Mouse (Mus musculus) C2C12 (cell line): ENCODE measurements around the gene Fbln2. TPM values are rescaled to one million over a fixed set of nuclear protein-coding genes. Genes with fewer than 3 reads are reported as not detected.

Experiments used
- H3K27me3 ChIP-seq: one replicate; pipeline ENCODE4 v1.6.1; 2011; ENCODE audit not compliant: control insufficient read depth, insufficient read depth, insufficient read length
- H3K36me3 ChIP-seq: one replicate; pipeline ENCODE4 v1.6.1; 2011; ENCODE audit not compliant: control insufficient read depth, insufficient read depth
- H3K4me3 ChIP-seq: one replicate; pipeline ENCODE4 v1.5.1; 2011; ENCODE audit warnings: mild to moderate bottlenecking, control low read depth; ENCODE audit not compliant: poor library complexity, insufficient read depth, severe bottlenecking
- H3K79me2 ChIP-seq: one replicate; pipeline ENCODE4 v1.6.1; 2011; ENCODE audit not compliant: control insufficient read depth, insufficient read depth
- H3K79me3 ChIP-seq: one replicate; pipeline ENCODE4 v1.6.1; 2011; ENCODE audit warnings: low read depth, control low read depth
- H3ac ChIP-seq: one replicate; pipeline ENCODE3; 2011; ENCODE audit warnings: low read depth; ENCODE audit not compliant: control insufficient read depth, insufficient read length
- CEBPB ChIP-seq: IDR thresholded peaks from one replicate; pipeline ENCODE4 v1.6.1; 2011; ENCODE audit warnings: low read depth, mild to moderate bottlenecking, control low read depth, moderate library complexity
- CTCF ChIP-seq: IDR thresholded peaks from one replicate; pipeline ENCODE4 v1.5.1; 2011; ENCODE audit not compliant: control insufficient read depth, insufficient read depth, insufficient read length
- FOSL1 ChIP-seq: IDR thresholded peaks from one replicate; pipeline ENCODE4 v1.8.0; 2011; ENCODE audit warnings: mild to moderate bottlenecking, low read length; ENCODE audit not compliant: poor library complexity, insufficient read depth, severe bottlenecking
- MAX ChIP-seq: IDR thresholded peaks from one replicate; pipeline ENCODE4 v1.6.1; 2011; ENCODE audit warnings: mild to moderate bottlenecking, control low read depth
- MYOD1 ChIP-seq: IDR thresholded peaks from one replicate; pipeline ENCODE4 v1.6.1; 2011; ENCODE audit warnings: low read depth; ENCODE audit not compliant: control insufficient read depth, insufficient read length
- MYOG ChIP-seq: IDR thresholded peaks from one replicate; pipeline ENCODE4 v1.6.1; 2011; ENCODE audit not compliant: control insufficient read depth, insufficient read length; ENCODE audit errors: extremely low read depth
- USF1 ChIP-seq: IDR thresholded peaks from one replicate; pipeline ENCODE4 v1.6.1; 2011; ENCODE audit warnings: low read depth, mild to moderate bottlenecking, control low read depth, moderate library complexity
- polyA plus RNA-seq: library from polyadenylated mRNA; unstranded; fragments of >200 nt; fragmentation: generic; extraction: Trizol; gene quantifications from one replicate; pipeline ENCODE4 v1.2.1, GENCODE M21; 2012; ENCODE audit warnings: missing spikeins

The Fbln2 gene
- polyA plus RNA-seq, 1 experiment, result 91.6 TPM

GRCm38 (mm10) chr6:91171396-91171895 is 40.8 kb upstream of the Fbln2 start:
- Histone ChIP-seq H3ac (no peak overlapping the region), H3K36me3 (no peaks in the 10 kb centered on the region), H3K4me3 (no peak overlapping the region), H3K79me2 (no peaks in the 10 kb centered on the region), H3K79me3 (no peaks in the 10 kb centered on the region), H3K27me3 (no peaks in the 10 kb centered on the region)
- TF ChIP-seq MYOG, result no peak
- TF ChIP-seq CTCF, result no peak
- TF ChIP-seq FOSL1, result no peak
- TF ChIP-seq MAX, result no peak
- no peak for TF ChIP-seq MYOD1
- no peak for TF ChIP-seq CEBPB
- TF ChIP-seq USF1, result no peak

GRCm38 (mm10) chr6:91172381-91172780 is 39.9 kb upstream of the Fbln2 start:
- Histone ChIP-seq H3K79me2 (no peaks in the 10 kb centered on the region), H3K27me3 (no peaks in the 10 kb centered on the region), H3K36me3 (no peaks in the 10 kb centered on the region), H3K4me3 (no peak overlapping the region), H3K79me3 (no peaks in the 10 kb centered on the region), H3ac (no peak overlapping the region)
- TF ChIP-seq MYOG (no peak), USF1 (no peak), MAX (no peak), FOSL1 (no peak), CTCF (no peak), MYOD1 (no peak), CEBPB (no peak)

- no peaks in the 10 kb centered on the region for H3K27me3 ChIP-seq
- no peak overlapping the region for H3ac ChIP-seq
- H3K79me2 ChIP-seq, result no peaks in the 10 kb centered on the region
- no peaks in the 10 kb centered on the region for H3K36me3 ChIP-seq
- no peak overlapping the region for H3K4me3 ChIP-seq
- no peaks in the 10 kb centered on the region for H3K79me3 ChIP-seq
- TF ChIP-seq CTCF (peak; percentile 74), CEBPB (no peak)
Observed at GRCm38 (mm10) chr6:91173221-91173880, 38.9 kb upstream of the Fbln2 start.

GRCm38 (mm10) chr6:91174211-91174610 is 38.0 kb upstream of the Fbln2 start:
- no peak overlapping the region for H3ac ChIP-seq
- H3K27me3 ChIP-seq, result no peaks in the 10 kb centered on the region
- no peak for TF ChIP-seq CEBPB
- no peak for TF ChIP-seq USF1
- no peak for TF ChIP-seq FOSL1
- no peak for TF ChIP-seq MYOG
- no peak for TF ChIP-seq MAX
- TF ChIP-seq CTCF, result no peak
- TF ChIP-seq MYOD1, result no peak
- H3K79me2 ChIP-seq, result no peaks in the 10 kb centered on the region
- H3K4me3 ChIP-seq, result no peak overlapping the region
- H3K36me3 ChIP-seq, result no peaks in the 10 kb centered on the region
- no peaks in the 10 kb centered on the region for H3K79me3 ChIP-seq

- no peaks in the 10 kb centered on the region for H3K79me2 ChIP-seq
- no peak overlapping the region for H3ac ChIP-seq
- TF ChIP-seq CEBPB (no peak), MYOG (no peak), MAX (no peak), USF1 (no peak), FOSL1 (no peak), MYOD1 (no peak), CTCF (no peak)
- no peaks in the 10 kb centered on the region for H3K27me3 ChIP-seq
- H3K4me3 ChIP-seq, result no peak overlapping the region
- H3K36me3 ChIP-seq, result no peaks in the 10 kb centered on the region
- H3K79me3 ChIP-seq, result no peaks in the 10 kb centered on the region
Observed at GRCm38 (mm10) chr6:91180767-91181171, 31.5 kb upstream of the Fbln2 start.

GRCm38 (mm10) chr6:91181320-91181719 is 30.9 kb upstream of the Fbln2 start:
- Histone ChIP-seq H3K4me3 (no peak overlapping the region), H3K79me2 (no peaks in the 10 kb centered on the region), H3K27me3 (no peaks in the 10 kb centered on the region), H3ac (no peak overlapping the region), H3K79me3 (no peaks in the 10 kb centered on the region), H3K36me3 (no peaks in the 10 kb centered on the region)
- TF ChIP-seq MYOG, result no peak
- TF ChIP-seq USF1, result no peak
- no peak for TF ChIP-seq FOSL1
- TF ChIP-seq CEBPB, result no peak
- TF ChIP-seq MAX, result no peak
- TF ChIP-seq CTCF, result no peak
- no peak for TF ChIP-seq MYOD1
